Mouse (Mus musculus): ENCODE data around the gene Ednra. TPM values are rescaled to one million over a fixed set of nuclear protein-coding genes. Genes with fewer than 3 reads are reported as not detected.

The Ednra gene
- polyA plus RNA-seq (2014; fragmentation: Illumina TruSeq; extraction: RNeasy Lipid Tissue Mini Kit (QIAGEN cat#74804); ENCODE audit: low read depth, low replicate concordance) = 4.2 TPM

DNA sequence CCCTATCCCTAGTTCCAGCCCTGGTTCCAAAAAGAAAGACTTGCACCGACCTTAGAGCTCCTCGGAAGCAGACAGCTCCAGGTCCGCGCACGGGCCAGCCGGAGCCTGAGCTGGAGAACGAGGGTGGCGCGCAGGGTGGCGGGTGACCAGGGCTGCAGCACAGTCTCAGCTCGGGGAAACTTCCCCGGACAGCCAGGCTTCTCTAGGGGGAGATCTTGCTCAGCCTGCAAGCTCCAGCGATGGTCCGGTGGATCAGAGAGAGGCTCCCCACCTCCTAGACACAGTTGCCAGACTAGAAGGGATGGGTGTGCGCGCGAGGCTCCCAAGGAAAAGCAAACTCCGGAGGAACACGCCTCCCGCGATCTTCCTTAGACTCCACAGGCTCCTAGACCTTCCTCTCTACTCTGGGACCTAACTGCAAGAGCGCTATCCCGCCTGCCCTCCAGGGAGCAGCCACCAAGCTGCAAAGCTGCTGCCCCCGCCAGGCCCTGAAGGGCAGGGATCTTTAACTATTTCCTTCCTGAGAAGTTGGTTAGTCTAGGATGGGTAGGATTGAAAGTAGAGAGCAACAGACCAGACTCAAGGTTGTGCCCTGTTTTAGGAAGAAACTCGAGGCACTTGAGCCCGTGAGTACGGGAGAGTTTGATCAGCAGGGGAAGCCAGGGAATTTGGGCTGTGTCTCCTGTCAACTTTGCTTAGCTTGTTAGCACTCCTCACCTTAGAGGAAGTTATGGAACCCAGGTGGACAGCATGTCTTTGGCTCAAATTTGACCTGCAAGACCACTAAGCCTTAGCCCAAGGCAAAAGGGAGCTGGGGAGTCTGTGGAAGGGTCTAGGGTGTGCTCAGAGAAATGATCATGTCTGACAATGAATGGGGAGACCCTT, at the start of gene Ednra:
Ednra (minus strand) TSS at position 419 of the 885 bp plus-strand sequence.

Other genes with a start within 250 kb of the Ednra start
- gene Arhgap10, start 206.5 kb downstream of the Ednra start, polyA plus RNA-seq (2014; fragmentation: Illumina TruSeq; extraction: RNeasy Lipid Tissue Mini Kit (QIAGEN cat#74804); ENCODE audit: low read depth, low replicate concordance) = 30.8 TPM
- 21.8 TPM for gene Prmt9, start 175.1 kb downstream of the Ednra start, polyA plus RNA-seq (2014; fragmentation: Illumina TruSeq; extraction: RNeasy Lipid Tissue Mini Kit (QIAGEN cat#74804); ENCODE audit: low read depth, low replicate concordance)
- 112 TPM for gene Tmem184c, start 113.8 kb downstream of the Ednra start, polyA plus RNA-seq (2014; fragmentation: Illumina TruSeq; extraction: RNeasy Lipid Tissue Mini Kit (QIAGEN cat#74804); ENCODE audit: low read depth, low replicate concordance)

Data from kidney, adult 10 weeks (tissue).